Mouse (Mus musculus) bone marrow, adult 2 months (tissue): ENCODE measurements around the gene Lrrc26.

Experiments used
- CTCF ChIP-seq: fragments of 200-500 bp; IDR thresholded peaks from 2 replicates; pipeline ENCODE4 v1.5.1; 2011; ENCODE audit warnings: low read length, control low read depth; ENCODE audit not compliant: control insufficient read depth, insufficient read depth
- POLR2A ChIP-seq: fragments of 200-500 bp; IDR thresholded peaks from 2 replicates; pipeline ENCODE4 v1.6.1; 2011; ENCODE audit warnings: low read depth, mild to moderate bottlenecking, control low read depth, low read length, borderline replicate concordance; ENCODE audit not compliant: control insufficient read depth

- TF ChIP-seq CTCF = no peak
- TF ChIP-seq POLR2A = no peak
Observed at GRCm38 (mm10) chr2:25265897-25266656, 23.6 kb upstream of the Lrrc26 start.
